Mouse (Mus musculus) common myeloid progenitor, adult 5-6 weeks (primary cell): ENCODE measurements around the gene Rab28. TPM values are rescaled to one million over a fixed set of nuclear protein-coding genes. Genes with fewer than 3 reads are reported as not detected.
A peak's percentile ranks its signal among the peaks of the same experiment; 100 is the strongest.

Source experiments
- ATAC-seq: replicated peaks from 2 replicates; pipeline ENCODE4 v1.8.0; 2016; ENCODE audit warnings: low read depth, mild to moderate bottlenecking, moderate TSS enrichment, inconsistent platforms; ENCODE audit not compliant: poor library complexity, severe bottlenecking
- total RNA-seq: library from RNA; stranded (forward); fragments of 200-1000, 187-1606 nt; gene quantifications from 2 replicates; pipeline ENCODE4 v1.2.3, GENCODE M21; 2017

Gene Rab28
- total RNA-seq, 1 experiment from 2014 or later: 34.8 TPM

DNA sequence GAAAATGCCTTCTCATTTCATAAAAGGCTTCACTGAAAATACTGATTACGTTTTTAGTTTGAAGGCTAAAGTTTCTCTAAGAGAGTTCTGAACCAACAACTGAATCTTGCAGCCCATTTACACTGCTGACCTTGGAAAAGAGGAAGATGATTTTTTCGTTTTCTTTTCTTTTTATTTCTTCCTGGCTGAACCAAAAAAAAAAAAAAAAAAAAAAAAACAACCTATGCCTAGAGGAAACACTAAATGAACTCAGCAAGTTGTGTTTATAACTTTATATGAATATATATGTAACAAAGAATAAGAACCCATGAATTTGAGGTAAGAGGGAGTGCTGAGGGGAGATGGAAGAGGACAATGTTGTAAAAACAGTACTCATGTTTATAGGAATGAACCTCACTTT is 71.2 kb downstream of the Rab28 start:
- ATAC-seq: no peak

DNA sequence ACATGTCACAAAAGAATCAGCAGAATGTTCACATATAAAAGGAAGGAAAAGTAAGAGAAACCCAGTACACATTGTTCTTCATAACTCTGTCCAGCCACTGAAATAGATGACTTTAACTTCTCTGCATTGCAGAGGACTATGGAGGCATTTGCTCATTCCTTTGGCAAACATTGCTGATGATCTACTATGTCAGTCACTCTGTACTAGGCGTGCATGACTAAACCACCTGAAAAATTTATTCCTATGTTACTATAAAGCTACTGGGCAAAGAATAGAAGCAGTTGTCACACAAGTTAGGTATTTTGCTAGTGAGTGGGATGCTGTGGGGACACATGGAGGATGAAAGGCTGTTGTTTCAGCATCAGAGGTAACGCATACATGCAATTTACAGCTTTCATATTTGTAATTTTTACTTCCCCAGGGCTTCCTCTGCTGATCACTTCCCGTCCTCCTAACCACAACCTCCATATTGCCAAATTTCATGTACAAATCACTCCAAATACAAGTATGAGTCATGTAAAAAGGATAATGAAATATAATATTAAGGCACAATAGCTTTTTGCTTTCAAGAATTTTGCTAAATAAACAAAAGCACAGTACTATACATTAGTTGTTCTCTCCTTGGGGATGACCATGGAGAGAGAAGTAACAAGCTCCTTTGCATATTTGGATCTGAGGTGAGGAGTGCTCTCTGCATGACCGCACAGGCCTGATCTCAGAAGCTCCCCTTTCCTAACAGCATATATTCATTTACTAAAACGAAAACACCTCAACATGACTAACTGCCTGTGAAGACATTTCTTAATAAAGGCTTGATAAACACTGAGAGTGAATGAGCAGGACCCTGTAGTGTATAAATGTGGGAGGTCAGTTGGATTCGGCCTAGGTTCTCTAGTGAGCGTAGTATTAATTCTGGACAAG is 80.5 kb downstream of the Rab28 start:
- ATAC-seq: peak; percentile 52; the same call in 1 of the 2 replicates

DNA sequence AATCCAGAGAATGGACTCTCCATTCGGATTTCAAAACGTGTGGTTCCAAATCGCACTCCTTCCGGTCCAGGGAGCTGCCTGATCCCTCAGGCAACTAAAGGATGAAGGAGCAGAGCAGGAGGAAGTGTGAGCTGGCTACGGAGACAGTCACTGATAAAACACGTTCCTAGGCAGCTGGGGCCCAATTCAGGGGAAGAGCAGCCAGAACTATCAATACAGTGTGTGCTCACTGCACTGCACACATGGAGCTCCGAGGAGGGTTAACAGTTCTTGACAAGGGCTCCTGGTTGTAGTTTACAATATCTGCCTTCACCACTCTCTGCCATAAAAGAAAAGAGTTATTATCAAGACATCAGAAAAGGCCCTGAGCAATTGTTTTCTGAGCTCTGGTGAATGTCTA is 82.4 kb downstream of the Rab28 start:
- no peak for ATAC-seq

DNA sequence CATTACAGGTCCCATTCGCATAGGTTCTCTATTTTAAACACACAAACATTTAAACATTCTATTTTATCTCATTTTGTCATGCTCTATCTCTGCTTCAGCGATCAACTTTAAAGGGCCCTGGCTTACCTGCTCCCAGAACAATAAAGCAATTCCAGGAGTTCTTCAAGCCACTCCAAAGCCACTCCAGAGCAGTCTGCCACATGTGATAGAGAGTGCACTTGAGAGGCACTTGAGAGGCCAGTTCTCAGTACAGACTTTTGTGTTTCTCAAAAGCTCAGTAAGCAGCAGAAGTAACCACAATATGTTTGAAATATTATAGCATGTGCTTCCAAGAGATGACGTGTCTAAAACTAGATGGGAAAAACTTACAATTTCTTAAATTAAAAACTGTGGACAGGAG is 86.2 kb downstream of the Rab28 start:
- ATAC-seq: no peak

DNA sequence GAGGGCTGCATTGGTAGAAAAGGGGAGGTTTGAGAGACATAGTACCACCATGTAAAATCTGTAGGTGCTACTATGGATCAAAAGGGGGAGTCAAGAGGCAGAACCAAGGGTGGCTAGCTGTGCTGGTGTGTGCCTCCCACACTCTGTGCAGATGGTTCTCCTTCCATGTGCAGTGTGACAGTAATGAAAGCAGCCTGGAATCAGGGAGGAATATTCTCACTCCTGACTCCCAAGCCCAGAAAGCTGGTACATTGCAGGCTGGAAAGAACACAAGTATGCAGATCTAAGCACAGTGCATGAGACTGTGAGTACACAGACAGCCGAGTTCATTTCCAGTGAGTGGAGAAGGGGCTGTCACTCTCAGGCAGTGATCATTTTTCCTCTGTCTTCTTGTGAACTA is 89.0 kb downstream of the Rab28 start:
- ATAC-seq: no peak

DNA sequence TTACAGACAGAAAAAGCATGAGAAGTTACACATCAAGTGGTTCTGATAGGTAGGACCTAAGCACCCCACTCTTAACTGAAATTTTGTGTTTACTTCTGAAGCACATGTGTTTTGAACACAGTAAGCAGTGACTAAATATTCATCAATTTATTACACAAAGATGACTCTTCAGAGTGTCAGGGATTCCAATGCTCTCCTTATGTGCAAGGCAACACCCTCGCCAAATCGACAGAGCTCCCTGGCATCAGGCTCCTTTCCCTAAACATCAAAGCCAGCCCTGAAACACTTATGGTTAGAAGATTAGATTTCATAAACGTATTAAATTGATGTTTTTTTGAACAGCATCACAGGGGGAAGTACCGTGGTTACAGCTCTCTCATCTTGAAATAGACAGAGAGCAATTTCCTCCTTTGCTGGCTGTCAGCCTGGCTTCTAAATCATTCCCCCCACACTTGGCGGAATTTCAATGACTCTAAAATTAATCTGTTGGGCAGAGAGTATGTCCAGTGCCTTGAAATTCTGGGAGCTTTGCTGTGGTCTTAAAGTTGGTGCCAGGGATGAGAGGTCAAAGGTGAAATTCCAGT is 97.4 kb downstream of the Rab28 start:
- ATAC-seq: no peak

DNA sequence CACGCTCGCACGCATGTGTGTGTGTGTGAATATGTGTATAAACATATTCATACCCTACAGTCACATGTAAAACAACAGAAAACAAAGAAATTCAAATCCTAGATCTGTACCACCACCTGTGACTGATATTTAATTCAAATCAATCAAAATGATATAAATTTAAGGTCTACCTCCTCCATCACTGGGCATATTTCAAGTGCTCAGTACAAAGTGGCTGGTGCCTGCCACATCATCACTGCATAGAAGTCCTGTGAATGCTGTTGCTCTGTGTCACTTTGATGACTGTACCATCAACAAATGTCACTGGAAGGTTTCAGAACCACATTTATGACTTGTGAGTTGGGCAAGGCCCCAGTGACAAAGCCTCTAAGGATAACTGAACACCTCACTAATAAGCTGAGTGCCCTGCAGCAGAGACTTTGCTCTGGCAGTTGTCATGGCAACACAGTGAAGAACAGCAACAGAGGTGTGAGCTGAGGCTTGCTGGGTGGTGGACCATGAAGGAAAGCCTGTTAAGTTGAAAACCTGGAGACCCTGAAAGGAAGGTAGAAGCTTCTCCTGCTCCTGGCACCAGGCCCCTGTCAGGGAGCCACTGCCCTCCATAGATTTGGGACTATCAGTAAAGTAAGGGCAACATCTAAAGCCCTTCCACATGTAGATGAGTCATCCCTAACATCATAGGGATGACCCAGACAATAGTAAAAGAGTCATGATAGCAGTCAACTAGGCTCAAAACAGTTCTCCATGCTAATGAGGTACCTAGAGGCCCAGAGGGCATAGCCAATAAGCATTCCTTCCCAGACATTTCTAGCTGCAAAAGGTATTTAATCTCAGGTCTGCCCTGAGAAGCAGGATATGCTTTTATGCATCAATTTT is 111.5 kb downstream of the Rab28 start:
- no peak for ATAC-seq

DNA sequence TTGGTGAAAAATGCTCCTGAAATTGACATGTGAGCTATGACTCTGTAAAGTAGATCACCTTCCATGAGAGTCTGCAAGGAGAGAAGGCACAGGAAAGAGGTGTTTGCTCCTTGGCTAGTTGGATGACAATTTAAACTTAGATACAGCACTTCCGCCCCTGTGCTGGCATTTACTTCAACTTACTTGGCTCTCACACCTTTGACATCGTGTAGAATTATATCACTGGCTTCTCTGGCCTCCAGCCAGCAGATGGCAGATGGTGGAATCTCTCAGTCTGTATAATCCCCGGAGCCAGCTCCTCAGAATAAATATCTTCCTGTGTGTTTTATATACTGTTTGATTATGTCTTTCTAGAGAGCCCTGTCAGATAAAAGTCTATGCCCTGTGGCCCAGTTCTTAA is 112.8 kb downstream of the Rab28 start:
- no peak for ATAC-seq

DNA sequence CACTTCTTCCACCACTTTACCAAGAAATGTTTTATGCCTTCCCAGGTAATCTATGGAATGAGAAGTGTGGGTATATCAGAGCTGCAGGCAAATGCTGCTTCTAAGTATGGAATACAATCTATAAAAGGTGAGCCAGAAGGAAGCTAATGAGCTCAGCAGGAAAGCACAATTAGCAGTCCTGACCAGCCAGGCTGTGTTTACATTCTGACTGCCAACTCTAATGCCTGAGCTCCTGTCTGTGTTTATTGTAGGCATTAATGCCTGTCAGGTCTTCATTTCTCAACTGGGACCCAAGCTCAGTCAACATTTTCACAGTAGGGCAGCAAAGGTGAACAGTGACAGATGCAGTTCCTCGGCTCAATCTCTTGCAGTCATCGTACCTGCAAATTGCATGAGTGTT is 129.9 kb downstream of the Rab28 start:
- ATAC-seq: no peak

Other genes with a start within 250 kb of the Rab28 start
- not detected in 2 replicates for gene Nkx3-2, start 56.3 kb upstream of the Rab28 start, total RNA-seq
- gene Bod1l, start 136.2 kb upstream of the Rab28 start, total RNA-seq: 50.1 and 53.4 TPM in 2 replicates